Mouse (Mus musculus) lung, postnatal 0 days (tissue): ENCODE data around the gene Mcub.

Experiments
- CTCF ChIP-seq: IDR thresholded peaks from 2 replicates; pipeline ENCODE4 v1.5.1; 2016; ENCODE audit warnings: antibody characterized with exemption, mild to moderate bottlenecking
- EP300 ChIP-seq: IDR thresholded peaks from 2 replicates; pipeline ENCODE4 v1.6.1; 2016; ENCODE audit warnings: antibody characterized with exemption, mild to moderate bottlenecking, control low read depth

DNA sequence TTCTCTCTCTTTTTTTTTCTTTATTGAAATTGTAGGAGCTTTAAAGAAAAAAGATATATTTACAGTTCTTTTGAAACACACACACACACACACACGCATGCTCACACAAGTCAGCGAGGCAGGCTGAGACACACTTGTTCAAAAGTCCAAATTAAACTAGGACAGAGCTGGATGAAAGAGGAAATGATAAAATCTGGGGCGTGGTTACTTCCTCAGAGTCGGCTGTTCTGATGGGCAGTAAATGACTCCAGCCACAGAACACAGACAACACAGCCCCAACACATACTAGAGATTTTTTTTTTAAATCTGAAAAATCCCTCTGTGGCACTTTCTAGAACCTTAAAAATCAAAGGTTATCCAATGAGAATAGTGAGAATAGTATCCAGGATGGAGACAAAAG is 26.2 kb downstream of the Mcub start:
- TF ChIP-seq CTCF, result no peak
- TF ChIP-seq EP300, result no peak
